Comparison of ENCODE assay signal across 8 mouse cellular contexts in the genomic region with DNA sequence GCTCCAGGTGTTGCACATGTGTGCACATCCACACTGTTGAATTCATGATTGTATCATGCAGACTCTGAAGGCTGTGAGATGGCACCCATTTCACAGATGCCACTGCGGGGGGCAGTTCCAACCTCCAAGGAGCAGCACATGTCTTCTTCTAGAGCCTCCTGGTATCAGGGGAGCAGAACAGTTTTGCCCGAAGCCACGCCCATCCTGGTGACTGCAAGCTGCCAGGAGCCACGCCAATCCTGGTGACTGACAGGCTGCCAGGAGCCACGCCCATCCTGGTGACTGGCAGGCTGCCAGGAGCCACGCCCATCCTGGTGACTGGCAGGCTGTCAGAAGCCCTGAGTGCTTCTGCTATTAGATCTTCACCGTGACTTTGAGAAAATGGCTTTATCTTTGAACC.
DNase-seq lines count a peak whose midpoint lies in the region; ATAC-seq lines count a peak whose summit lies in the region.

No protein-coding gene starts in this region.

- H3K4me3 ChIP-seq in forebrain, embryonic 13.5 days: no peak overlapping the region

- peak; percentile 68; the same call in 1 of the 2 replicates for ATAC-seq in forebrain, embryonic 13.5 days

- intact Hi-C loops in left cerebral cortex, postnatal 25 days (cut with DNase I): no loop called here

- 32% methylated on average over 7 of the region's 7 CpGs for WGBS in forebrain, embryonic 13.5 days

- H3K27ac ChIP-seq in forebrain, embryonic 13.5 days: no peak overlapping the region

- no peaks in the 10 kb centered on the region for H3K27me3 ChIP-seq in forebrain, embryonic 13.5 days

- DNase-seq in adrenal gland, postnatal 10 days: peak; percentile 58
- no peak for DNase-seq in adrenal gland, adult 8-10 months
- DNase-seq in A20 (ENCODE audit: low read depth, low spot score) (peak; percentile 40), liver (peak; percentile 83)
- DNase-seq in thymus, postnatal 10 days (ENCODE audit: low spot score in 2 of 2): peak; percentile 10 to 16
- no peak for DNase-seq in left cerebral cortex, postnatal 25 days (ENCODE audit: low spot score in 2 of 2)
- DNase-seq in right cerebral cortex, postnatal 25 days: no peak

- no peak overlapping the region for H3K9ac ChIP-seq in forebrain, embryonic 13.5 days

- H3K36me3 ChIP-seq in forebrain, embryonic 13.5 days (ENCODE audit: poor library complexity, severe bottlenecking): no peaks in the 10 kb centered on the region

- no peaks in the 10 kb centered on the region for H3K9me3 ChIP-seq in forebrain, embryonic 13.5 days (replicated peaks)

- no peak overlapping the region for H3K4me2 ChIP-seq in forebrain, embryonic 13.5 days

- peaks cover 51% of the 10 kb centered on the region for H3K4me1 ChIP-seq in forebrain, embryonic 13.5 days

Comparison
In these comparisons a context has a peak if more than half of its experiments do, and no peak if none do; other contexts are left out.
1. DNase-seq: peak in adrenal gland, postnatal 10 days (single experiment), A20 (single experiment), liver (single experiment) and thymus, postnatal 10 days (2 of 2); none in adrenal gland, adult 8-10 months (single experiment), left cerebral cortex, postnatal 25 days (0 of 2) and right cerebral cortex, postnatal 25 days (single experiment).